Mouse (Mus musculus) testis, adult 2 months (tissue): ENCODE results near the gene Mrtfa.

ENCODE experiments used
- CTCF ChIP-seq: fragments of 200-500 bp; IDR thresholded peaks from 2 replicates; pipeline ENCODE4 v1.5.1; 2012; ENCODE audit warnings: low read depth, mild to moderate bottlenecking, inconsistent platforms, low read length, moderate library complexity; ENCODE audit not compliant: control insufficient read depth, insufficient read depth, insufficient replicate concordance
- POLR2A ChIP-seq: fragments of 200-500 bp; IDR thresholded peaks from 2 replicates; pipeline ENCODE4 v1.6.1; 2012; ENCODE audit warnings: low read depth, mild to moderate bottlenecking, inconsistent platforms, low read length, moderate library complexity; ENCODE audit not compliant: control insufficient read depth

- TF ChIP-seq CTCF (no peak), POLR2A (no peak)
Measured at GRCm38 (mm10) chr15:81102274-81102879, 88.2 kb downstream of the Mrtfa start.
